23 mouse cellular contexts compared by ENCODE assay signal in the genomic region with DNA sequence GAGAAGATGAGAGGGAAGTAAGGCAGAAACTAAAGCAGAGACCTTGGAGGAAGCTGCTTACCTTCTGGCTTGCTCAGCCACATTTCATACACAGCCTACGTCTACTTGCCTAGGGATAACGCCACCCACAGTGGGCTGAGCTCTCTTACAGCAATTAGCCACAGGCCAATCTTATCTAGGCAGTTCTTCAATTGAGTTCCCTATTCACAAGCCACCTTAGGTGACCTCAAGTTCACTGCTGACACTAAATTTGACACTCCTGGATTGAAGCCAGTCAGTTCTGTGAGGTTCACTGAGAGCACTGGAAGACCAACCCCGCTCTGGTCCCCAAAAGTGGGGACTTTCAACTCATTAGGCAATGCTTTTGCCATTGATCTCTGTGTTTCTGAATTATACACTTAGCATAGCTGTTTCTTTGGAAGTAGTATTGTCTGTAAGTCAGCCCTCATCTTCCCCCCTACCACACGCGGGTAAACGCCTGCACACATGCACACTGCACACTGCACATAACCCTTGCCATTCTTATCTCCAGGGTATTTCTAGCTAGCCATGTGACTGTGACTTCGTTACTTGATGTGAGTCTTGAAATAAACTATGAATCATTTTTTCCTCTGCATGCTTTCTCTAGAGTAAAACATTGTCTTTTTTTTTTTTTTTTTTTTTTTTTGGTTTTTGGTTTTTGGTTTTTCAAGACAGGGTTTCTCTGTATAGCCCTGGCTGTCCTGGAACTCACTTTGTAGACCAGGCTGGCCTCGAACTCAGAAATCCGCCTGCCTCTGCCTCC. TPM values are rescaled to one million over a fixed set of nuclear protein-coding genes. Genes with fewer than 3 reads are reported as not detected.
"Had no signal": no experiment of that assay in that cellular context is flagged by ENCODE, and none has a peak within 500 bp of the region (broad histone marks: within the 10 kb centered on the region; RNA-seq: fewer than 3 reads in every experiment).

No protein-coding gene starts in this region.

- H3K27me3 ChIP-seq: limb, embryonic 13.5 days; liver, embryonic 12.5 days; lung, embryonic 15.5 days; midbrain, embryonic 15.5 days; neural tube, embryonic 13.5 days had no signal

- H3K36me3 ChIP-seq: limb, embryonic 13.5 days; liver, embryonic 12.5 days; lung, embryonic 15.5 days; midbrain, embryonic 15.5 days; neural tube, embryonic 13.5 days had no signal

- H3K4me3 ChIP-seq: limb, embryonic 13.5 days; liver, embryonic 12.5 days; lung, embryonic 15.5 days; megakaryocyte, embryonic 14.5 days; midbrain, embryonic 15.5 days; neural tube, embryonic 13.5 days had no signal

- H3K27ac ChIP-seq: kidney, postnatal 0 days; limb, embryonic 13.5 days; liver, embryonic 12.5 days; lung, embryonic 15.5 days; macrophage; midbrain, embryonic 15.5 days; neural tube, embryonic 13.5 days had no signal

- H3K4me2 ChIP-seq: limb, embryonic 13.5 days; liver, embryonic 12.5 days; lung, embryonic 15.5 days; midbrain, embryonic 11.5 days; midbrain, embryonic 15.5 days; neural tube, embryonic 13.5 days had no signal

- H3K9ac ChIP-seq: limb, embryonic 13.5 days; liver, embryonic 12.5 days; lung, embryonic 15.5 days; midbrain, embryonic 15.5 days; neural tube, embryonic 13.5 days had no signal

- H3K4me1 ChIP-seq: liver, embryonic 12.5 days; megakaryocyte, embryonic 14.5 days had no signal

- H3K9me3 ChIP-seq: limb, embryonic 13.5 days; liver, embryonic 12.5 days; lung, embryonic 15.5 days; midbrain, embryonic 15.5 days; neural tube, embryonic 13.5 days had no signal

- DNase-seq: kidney, adult 9 months; kidney, postnatal 36 days; left cerebral cortex, postnatal 4 days; lung, postnatal 14 days; retina, postnatal 1 day; right cerebral cortex, postnatal 4 days; spleen, adult 18-20 months; thymus, adult 18-20 months; thymus, postnatal 25 days had no signal

- ATAC-seq: liver, embryonic 12.5 days; midbrain, embryonic 15.5 days had no signal

RNA-seq across cellular contexts. Expression of a gene that starts 7.8 kb away (rescaled TPM):
- total RNA-seq: monocyte, adult 5-6 weeks had no signal
- polyA plus RNA-seq: macrophage had no signal

RNA-seq across cellular contexts. Expression of a gene that starts 8.5 kb away (rescaled TPM):
- total RNA-seq: monocyte, adult 5-6 weeks had no signal
- polyA plus RNA-seq: macrophage had no signal

RNA-seq across cellular contexts. Expression of a gene that starts 27.9 kb away (rescaled TPM):
- total RNA-seq: layer of hippocampus, adult 18-20 months; layer of hippocampus, postnatal 14 days; left cerebral cortex, adult 18-20 months; monocyte, adult 5-6 weeks had no signal
- polyA plus RNA-seq: liver, embryonic 12.5 days; lung, embryonic 15.5 days; macrophage; midbrain, embryonic 11.5 days; midbrain, embryonic 15.5 days; neural tube, embryonic 13.5 days; stomach, embryonic 14.5 days had no signal
